7 mouse cellular contexts compared by ENCODE assay signal in genomic region chr6:119108466-119109394, GRCm38 (mm10).
A peak's percentile ranks its signal among the peaks of the same experiment; 100 is the strongest.
DNase-seq lines count a peak whose midpoint lies in the region.

No protein-coding gene starts in this region.

- peak; percentile 83 for DNase-seq in adrenal gland, postnatal 14 days
- peak; percentile 88 for DNase-seq in embryo, embryonic 10.5 days (ENCODE audit: low spot score)
- DNase-seq in gastrocnemius, postnatal 36 days, result peak; percentile 25 to 39
- peak; percentile 78 for DNase-seq in induced T-regulatory cell, adult 2 months (ENCODE audit: low read depth)
- peak; percentile 62 to 65 for DNase-seq in left cerebral cortex, adult 8-10 months (ENCODE audit: low spot score in 2 of 2)
- DNase-seq in lung, postnatal 4 days, result peak; percentile 77 to 79
- peak; percentile 80 to 83 for DNase-seq in right cerebral cortex, adult 2 months (ENCODE audit: low spot score in 2 of 2)

- intact Hi-C loops in gastrocnemius, postnatal 36 days (cut with DNase I), result no loop called here

Comparison
In these comparisons a context has a peak if more than half of its experiments do, and no peak if none do; other contexts are left out.
1. Peak in every context shown above with its lines: DNase-seq.
2. DNase-seq: peak in every context shown above with its lines; median percentile 88 in embryo, embryonic 10.5 days; 83 in adrenal gland, postnatal 14 days; 82 in right cerebral cortex, adult 2 months; 78 in induced T-regulatory cell, adult 2 months; 78 in lung, postnatal 4 days; 64 in left cerebral cortex, adult 8-10 months; 32 in gastrocnemius, postnatal 36 days.